Mouse (Mus musculus): ENCODE measurements at regions not wholly inside any gene's neighbourhood (a gene's known extent, or its start where the extent isn't known, plus 50 kb on each side); places are given as distances from the start of the nearest gene placed in this dataset.

- no peak overlapping the region for H3K27ac ChIP-seq (ENCODE audit: low read depth, low read length)
- no peak overlapping the region for H3K4me3 ChIP-seq (ENCODE audit: low read length)
- no peak overlapping the region for H3K4me2 ChIP-seq (replicated peaks; ENCODE audit: low read depth, low read length)
- H3K27me3 ChIP-seq (ENCODE audit: control insufficient read depth, insufficient read depth, low read length) = no peaks in the 10 kb centered on the region
- H3K9me3 ChIP-seq (ENCODE audit: control insufficient read depth, low read length) = no peaks in the 10 kb centered on the region
- ATAC-seq (ENCODE audit: low FRiP score, low TSS enrichment) = no peak
- no peaks in the 10 kb centered on the region for H3K36me3 ChIP-seq (ENCODE audit: control insufficient read depth, insufficient read depth, low read length)
- 89% methylated on average over 1 of the region's 1 CpGs for WGBS
- H3K4me1 ChIP-seq (ENCODE audit: control insufficient read depth, insufficient read depth, low read length) = no peaks in the 10 kb centered on the region
- no peak overlapping the region for H3K9ac ChIP-seq (ENCODE audit: low read depth, low read length)
Observed at GRCm38 (mm10) chr7:78123386-78123785, 614.4 kb downstream of the Ntrk3 start.

- ATAC-seq (ENCODE audit: low FRiP score, low TSS enrichment) = peak; percentile 87
- Histone ChIP-seq H3K4me2 (replicated peaks; ENCODE audit: low read depth, low read length) (no peak overlapping the region), H3K4me1 (ENCODE audit: control insufficient read depth, insufficient read depth, low read length) (no peaks in the 10 kb centered on the region), H3K9ac (ENCODE audit: low read depth, low read length) (no peak overlapping the region), H3K27ac (ENCODE audit: low read depth, low read length) (no peak overlapping the region), H3K9me3 (ENCODE audit: control insufficient read depth, low read length) (peaks cover 3% of the 10 kb centered on the region; the same call in 1 of the 2 replicates), H3K4me3 (ENCODE audit: low read length) (no peak overlapping the region), H3K27me3 (ENCODE audit: control insufficient read depth, insufficient read depth, low read length) (no peaks in the 10 kb centered on the region), H3K36me3 (ENCODE audit: control insufficient read depth, insufficient read depth, low read length) (no peaks in the 10 kb centered on the region)
- 20% methylated on average over 5 of the region's 5 CpGs for WGBS
Observed at GRCm38 (mm10) chr7:78121151-78121486, 616.7 kb downstream of the Ntrk3 start.

- 25% methylated on average over 5 of the region's 5 CpGs for WGBS
- H3K9ac ChIP-seq (ENCODE audit: low read depth, low read length) = no peak overlapping the region
- no peak overlapping the region for H3K4me2 ChIP-seq (replicated peaks; ENCODE audit: low read depth, low read length)
- no peak overlapping the region for H3K4me3 ChIP-seq (ENCODE audit: low read length)
- no peaks in the 10 kb centered on the region for H3K36me3 ChIP-seq (ENCODE audit: control insufficient read depth, insufficient read depth, low read length)
- no peaks in the 10 kb centered on the region for H3K27me3 ChIP-seq (ENCODE audit: control insufficient read depth, insufficient read depth, low read length)
- H3K27ac ChIP-seq (ENCODE audit: low read depth, low read length) = no peak overlapping the region
- H3K9me3 ChIP-seq (ENCODE audit: control insufficient read depth, low read length) = peaks cover 3% of the 10 kb centered on the region; the same call in 1 of the 2 replicates
- ATAC-seq (ENCODE audit: low FRiP score, low TSS enrichment) = peak; percentile 83
- H3K4me1 ChIP-seq (ENCODE audit: control insufficient read depth, insufficient read depth, low read length) = no peaks in the 10 kb centered on the region
Observed at GRCm38 (mm10) chr7:78120462-78121150, 617.2 kb downstream of the Ntrk3 start.

- H3K36me3 ChIP-seq (ENCODE audit: control insufficient read depth, insufficient read depth, low read length) = no peaks in the 10 kb centered on the region
- no peaks in the 10 kb centered on the region for H3K4me1 ChIP-seq (ENCODE audit: control insufficient read depth, insufficient read depth, low read length)
- no peak overlapping the region for H3K4me3 ChIP-seq (ENCODE audit: low read length)
- H3K27ac ChIP-seq (ENCODE audit: low read depth, low read length) = no peak overlapping the region
- no peak for ATAC-seq (ENCODE audit: low FRiP score, low TSS enrichment)
- H3K4me2 ChIP-seq (replicated peaks; ENCODE audit: low read depth, low read length) = no peak overlapping the region
- H3K9me3 ChIP-seq (ENCODE audit: control insufficient read depth, low read length) = peaks cover 3% of the 10 kb centered on the region; the same call in 1 of the 2 replicates
- H3K27me3 ChIP-seq (ENCODE audit: control insufficient read depth, insufficient read depth, low read length) = no peaks in the 10 kb centered on the region
- 72% methylated on average over 1 of the region's 1 CpGs for WGBS
- no peak overlapping the region for H3K9ac ChIP-seq (ENCODE audit: low read depth, low read length)
Observed at GRCm38 (mm10) chr7:78119809-78120208, 618.0 kb downstream of the Ntrk3 start.

- Histone ChIP-seq H3K27ac (ENCODE audit: low read depth, low read length) (no peak overlapping the region), H3K36me3 (ENCODE audit: control insufficient read depth, insufficient read depth, low read length) (no peaks in the 10 kb centered on the region), H3K4me2 (replicated peaks; ENCODE audit: low read depth, low read length) (no peak overlapping the region), H3K27me3 (ENCODE audit: control insufficient read depth, insufficient read depth, low read length) (no peaks in the 10 kb centered on the region), H3K9ac (ENCODE audit: low read depth, low read length) (no peak overlapping the region), H3K4me1 (ENCODE audit: control insufficient read depth, insufficient read depth, low read length) (no peaks in the 10 kb centered on the region), H3K9me3 (ENCODE audit: control insufficient read depth, low read length) (no peaks in the 10 kb centered on the region), H3K4me3 (ENCODE audit: low read length) (no peak overlapping the region)
- WGBS = 83% methylated on average over 6 of the region's 6 CpGs
- ATAC-seq (ENCODE audit: low FRiP score, low TSS enrichment) = no peak
Observed at GRCm38 (mm10) chr7:78111291-78111690, 626.5 kb downstream of the Ntrk3 start.

GRCm38 (mm10) chr7:78103536-78104279, 634.1 kb downstream of the Ntrk3 start:
- no peaks in the 10 kb centered on the region for H3K27me3 ChIP-seq (ENCODE audit: control insufficient read depth, insufficient read depth, low read length)
- H3K36me3 ChIP-seq (ENCODE audit: control insufficient read depth, insufficient read depth, low read length) = no peaks in the 10 kb centered on the region
- H3K27ac ChIP-seq (ENCODE audit: low read depth, low read length) = peak overlapping the region; percentile 44; the same call in 1 of the 2 replicates
- WGBS = 28% methylated on average over 2 of the region's 2 CpGs
- H3K4me3 ChIP-seq (ENCODE audit: low read length) = no peak overlapping the region
- no peaks in the 10 kb centered on the region for H3K9me3 ChIP-seq (ENCODE audit: control insufficient read depth, low read length)
- H3K4me1 ChIP-seq (ENCODE audit: control insufficient read depth, insufficient read depth, low read length) = no peaks in the 10 kb centered on the region
- no peak overlapping the region for H3K4me2 ChIP-seq (replicated peaks; ENCODE audit: low read depth, low read length)
- no peak overlapping the region for H3K9ac ChIP-seq (ENCODE audit: low read depth, low read length)
- ATAC-seq (ENCODE audit: low FRiP score, low TSS enrichment) = peak; percentile 95

- no peak overlapping the region for H3K4me3 ChIP-seq (ENCODE audit: low read length)
- 90% methylated on average over 3 of the region's 3 CpGs for WGBS
- H3K36me3 ChIP-seq (ENCODE audit: control insufficient read depth, insufficient read depth, low read length) = no peaks in the 10 kb centered on the region
- no peak overlapping the region for H3K4me2 ChIP-seq (replicated peaks; ENCODE audit: low read depth, low read length)
- H3K27me3 ChIP-seq (ENCODE audit: control insufficient read depth, insufficient read depth, low read length) = no peaks in the 10 kb centered on the region
- H3K9ac ChIP-seq (ENCODE audit: low read depth, low read length) = no peak overlapping the region
- no peak overlapping the region for H3K27ac ChIP-seq (ENCODE audit: low read depth, low read length)
- no peaks in the 10 kb centered on the region for H3K4me1 ChIP-seq (ENCODE audit: control insufficient read depth, insufficient read depth, low read length)
- no peak for ATAC-seq (ENCODE audit: low FRiP score, low TSS enrichment)
- H3K9me3 ChIP-seq (ENCODE audit: control insufficient read depth, low read length) = no peaks in the 10 kb centered on the region
Observed at GRCm38 (mm10) chr7:78102396-78102795, 635.4 kb downstream of the Ntrk3 start.

GRCm38 (mm10) chr7:78086566-78087008, 651.2 kb downstream of the Ntrk3 start:
- 39% methylated on average over 4 of the region's 4 CpGs for WGBS
- Histone ChIP-seq H3K4me2 (replicated peaks; ENCODE audit: low read depth, low read length) (no peak overlapping the region), H3K9me3 (ENCODE audit: control insufficient read depth, low read length) (no peaks in the 10 kb centered on the region)

More at GRCm38 (mm10) chr7:78086566-78087008, 651.2 kb downstream of the Ntrk3 start:
- H3K9ac ChIP-seq (ENCODE audit: low read depth, low read length) = no peak overlapping the region
- no peaks in the 10 kb centered on the region for H3K27me3 ChIP-seq (ENCODE audit: control insufficient read depth, insufficient read depth, low read length)
- H3K27ac ChIP-seq (ENCODE audit: low read depth, low read length) = no peak overlapping the region
- no peaks in the 10 kb centered on the region for H3K36me3 ChIP-seq (ENCODE audit: control insufficient read depth, insufficient read depth, low read length)
- no peak overlapping the region for H3K4me3 ChIP-seq (ENCODE audit: low read length)
- H3K4me1 ChIP-seq (ENCODE audit: control insufficient read depth, insufficient read depth, low read length) = no peaks in the 10 kb centered on the region
- peak; percentile 37; the same call in 1 of the 2 replicates for ATAC-seq (ENCODE audit: low FRiP score, low TSS enrichment)
